ENCODE assay signal across 8 mouse cellular contexts in genomic region chr1:128244727-128245355, GRCm38 (mm10). TPM values are rescaled to one million over a fixed set of nuclear protein-coding genes. Genes with fewer than 3 reads are reported as not detected.
DNase-seq lines count a peak whose midpoint lies in the region; ATAC-seq lines count a peak whose summit lies in the region.

No protein-coding gene starts in this region.

- WGBS in hindbrain, embryonic 13.5 days: 1% methylated on average over 19 of the region's 19 CpGs

- peak; percentile 48 for DNase-seq in left cerebral cortex, postnatal 4 days
- no peak for DNase-seq in left cerebral cortex, adult 8-10 months (ENCODE audit: low spot score in 2 of 2)
- peak; percentile 35 for DNase-seq in adrenal gland, postnatal 25 days
- DNase-seq in lung, postnatal 25 days (ENCODE audit: low spot score): peak; percentile 12
- peak; percentile 10 for DNase-seq in skeletal muscle tissue, adult 2 months (ENCODE audit: low read depth, low spot score)
- DNase-seq in Muller cell, postnatal 12 days (ENCODE audit: inconsistent ontology term): no peak

- peak overlapping the region; percentile 73 for H3K4me3 ChIP-seq in hindbrain, embryonic 13.5 days

- peak overlapping the region; percentile 88 for H3K9ac ChIP-seq in hindbrain, embryonic 13.5 days

- peaks cover 17% of the 10 kb centered on the region for H3K4me1 ChIP-seq in hindbrain, embryonic 13.5 days (replicated peaks)

- intact Hi-C loops in left cerebral cortex, postnatal 4 days (cut with DNase I): no loop called here

- H3K4me2 ChIP-seq in hindbrain, embryonic 13.5 days: peak overlapping the region; percentile 91

- no peaks in the 10 kb centered on the region for H3K9me3 ChIP-seq in hindbrain, embryonic 13.5 days

- no peaks in the 10 kb centered on the region for H3K36me3 ChIP-seq in hindbrain, embryonic 13.5 days

- H3K27me3 ChIP-seq in hindbrain, embryonic 13.5 days: no peaks in the 10 kb centered on the region

- peak; percentile 50 for ATAC-seq in erythroid progenitor cell, adult 5-6 weeks (replicated peaks; ENCODE audit: low FRiP score, poor library complexity, severe bottlenecking)
- peak; percentile 60 for ATAC-seq in hindbrain, embryonic 13.5 days (ENCODE audit: low FRiP score)

- H3K27ac ChIP-seq in hindbrain, embryonic 13.5 days: peak overlapping the region; percentile 92

RNA-seq across cellular contexts. Expression of gene Ubxn4, which starts 1.1 kb away (rescaled TPM):
- total RNA-seq in left cerebral cortex, postnatal 4 days (2021): 10 to 100 TPM; 56.1 to 63.0 TPM
- 10 to 100 TPM; 41.7 to 44.8 (median 44.3) TPM for total RNA-seq in left cerebral cortex, adult 8-10 months (2022)
- 68.0 and 92.9 TPM in 2 replicates for total RNA-seq in adrenal gland, postnatal 25 days (2021)
- total RNA-seq in erythroid progenitor cell, adult 5-6 weeks (2015; ENCODE audit: low replicate concordance): 10.1 and 13.4 TPM in 2 replicates
- 52.7 and 62.5 TPM in 2 replicates for total RNA-seq in erythroid progenitor cell, adult 5-6 weeks (2017; ENCODE audit: low replicate concordance)
- 88.1 and 92.7 TPM in 2 replicates for polyA plus RNA-seq in hindbrain, embryonic 13.5 days (2015; fragmentation: Nextera tagmentation; extraction: Ambion mirVana)

Comparison
In these comparisons a context has a peak if more than half of its experiments do, and no peak if none do; other contexts are left out.
1. DNase-seq: peak in left cerebral cortex, postnatal 4 days (single experiment), adrenal gland, postnatal 25 days (single experiment), lung, postnatal 25 days (single experiment) and skeletal muscle tissue, adult 2 months (single experiment); none in left cerebral cortex, adult 8-10 months (0 of 2) and Muller cell, postnatal 12 days (single experiment).